Mouse (Mus musculus): ENCODE results near the gene Fam163b. TPM values are rescaled to one million over a fixed set of nuclear protein-coding genes. Genes with fewer than 3 reads are reported as not detected.

Fam163b gene
- polyA plus RNA-seq, 1 experiment from 2014 or later, result 0.76 TPM

DNA sequence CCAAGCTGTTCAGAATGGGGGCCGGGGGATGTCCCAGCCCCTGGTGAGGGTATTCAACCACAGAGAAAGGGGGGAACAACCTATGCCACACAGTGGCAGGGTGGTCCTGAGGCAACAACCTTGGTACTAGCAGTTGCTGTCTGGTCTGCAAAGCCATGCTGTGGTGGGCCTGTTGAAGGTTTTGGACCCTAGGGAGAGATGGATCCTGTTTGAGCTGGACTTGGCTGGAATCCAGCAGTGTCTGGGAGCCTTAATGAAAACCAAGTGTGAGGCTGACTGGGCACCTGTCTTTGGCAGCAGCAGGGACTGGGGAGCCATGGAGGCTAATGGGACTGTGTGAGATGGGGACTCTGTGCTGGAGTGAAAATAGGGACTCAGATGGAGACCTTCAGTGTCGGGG lies 62.6 kb downstream of the Fam163b start:
- no peaks in the 10 kb centered on the region for H3K27me3 ChIP-seq
- no peaks in the 10 kb centered on the region for H3K9me3 ChIP-seq (replicated peaks)
- H3K36me3 ChIP-seq (ENCODE audit: poor library complexity, severe bottlenecking), result no peaks in the 10 kb centered on the region
- H3K27ac ChIP-seq, result peak overlapping the region; percentile 55
- peak overlapping the region; percentile 21 for H3K4me2 ChIP-seq
- no peak overlapping the region for H3K4me3 ChIP-seq
- peak; percentile 62 for ATAC-seq
- peaks cover 28% of the 10 kb centered on the region for H3K4me1 ChIP-seq
- WGBS, result 60% methylated on average over 2 of the region's 2 CpGs
- H3K9ac ChIP-seq, result no peak overlapping the region

DNA sequence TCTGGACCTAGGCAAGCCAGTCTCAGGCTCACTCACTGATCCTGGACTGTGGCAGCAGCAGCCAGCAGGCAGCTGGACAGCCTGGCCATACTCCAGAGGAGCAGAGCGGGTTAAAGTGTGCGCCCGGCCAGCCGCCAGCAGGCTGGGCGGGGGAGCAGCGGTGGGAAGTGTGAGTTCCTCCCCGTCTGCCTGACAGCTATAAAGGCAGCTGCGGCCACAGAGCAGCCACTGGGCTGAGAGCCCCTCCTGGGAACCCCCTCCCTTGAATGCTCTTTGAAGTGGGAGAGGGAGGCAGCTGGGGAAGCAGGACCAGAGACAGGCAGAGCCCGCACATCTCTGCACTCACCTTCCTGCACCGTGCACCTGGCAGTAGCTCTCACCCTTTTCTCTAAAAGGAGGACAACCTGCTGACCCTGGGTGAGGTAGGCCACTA lies 63.1 kb downstream of the Fam163b start, which contains the start of gene Adamtsl2:
Gene Adamtsl2 (plus strand): TSS at position 228 of the 433 bp plus-strand sequence.
- Histone ChIP-seq H3K36me3 (ENCODE audit: poor library complexity, severe bottlenecking) (no peaks in the 10 kb centered on the region), H3K4me1 (peaks cover 28% of the 10 kb centered on the region), H3K27ac (peak within 1 kb of the TSS; percentile 55), H3K9me3 (replicated peaks) (no peaks in the 10 kb centered on the region), H3K4me3 (no peak within 1 kb of the TSS), H3K4me2 (peak within 1 kb of the TSS; percentile 21), H3K27me3 (no peaks in the 10 kb centered on the region), H3K9ac (no peak within 1 kb of the TSS)
- WGBS, result 3% methylated on average over 10 of the region's 10 CpGs
- peak; percentile 76 for ATAC-seq

GRCm38 (mm10) chr2:27078312-27078711 lies 64.0 kb downstream of the Fam163b start:
- Histone ChIP-seq H3K4me3 (no peak overlapping the region), H3K4me1 (peaks cover 28% of the 10 kb centered on the region), H3K27me3 (no peaks in the 10 kb centered on the region), H3K9me3 (replicated peaks) (no peaks in the 10 kb centered on the region), H3K4me2 (no peak overlapping the region), H3K27ac (no peak overlapping the region), H3K36me3 (ENCODE audit: poor library complexity, severe bottlenecking) (no peaks in the 10 kb centered on the region), H3K9ac (no peak overlapping the region)
- no peak for ATAC-seq
- WGBS, result 34% methylated on average over 2 of the region's 2 CpGs

DNA sequence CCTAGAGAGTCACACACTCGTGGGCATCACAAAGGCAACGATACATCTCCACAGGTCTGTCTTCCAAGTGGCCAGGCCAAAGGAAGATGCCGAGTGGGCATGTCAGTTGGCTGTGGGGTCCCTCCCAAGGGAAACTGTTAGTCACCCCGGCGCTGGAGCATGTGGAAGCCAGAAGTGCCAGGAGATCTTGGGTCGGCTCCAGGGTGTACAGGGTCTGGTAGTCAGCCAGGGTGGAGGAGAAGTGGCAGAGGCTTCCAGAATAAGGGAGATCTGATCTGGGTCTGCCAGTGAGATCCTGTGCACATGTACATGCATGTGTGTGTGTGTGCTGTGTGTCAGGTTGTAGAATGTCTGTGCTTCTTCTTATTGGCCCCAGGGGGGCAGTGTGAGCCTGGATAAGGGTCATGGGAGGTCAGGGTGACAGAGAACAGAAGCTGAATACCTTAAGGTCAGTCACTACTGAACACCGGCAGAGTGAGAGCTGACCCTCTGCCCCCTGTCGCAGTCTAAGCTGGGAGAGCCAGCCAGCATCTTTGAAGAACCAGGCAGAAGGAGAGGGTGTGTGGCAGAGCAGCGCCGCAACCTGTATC lies 64.5 kb downstream of the Fam163b start:
- 64% methylated on average over 10 of the region's 10 CpGs for WGBS
- no peaks in the 10 kb centered on the region for H3K9me3 ChIP-seq (replicated peaks)

GRCm38 (mm10) chr2:27075485-27075884 lies 66.8 kb downstream of the Fam163b start:
- peaks cover 35% of the 10 kb centered on the region for H3K4me1 ChIP-seq
- H3K9me3 ChIP-seq (replicated peaks), result no peaks in the 10 kb centered on the region
- H3K4me3 ChIP-seq, result no peak overlapping the region
- H3K27me3 ChIP-seq, result no peaks in the 10 kb centered on the region
- H3K27ac ChIP-seq, result no peak overlapping the region
- no peak overlapping the region for H3K9ac ChIP-seq
- no peak overlapping the region for H3K4me2 ChIP-seq
- no peak for ATAC-seq
- no peaks in the 10 kb centered on the region for H3K36me3 ChIP-seq (ENCODE audit: poor library complexity, severe bottlenecking)
- 68% methylated on average over 3 of the region's 3 CpGs for WGBS

More for the DNA sequence above, 64.5 kb downstream of the Fam163b start:
- H3K36me3 ChIP-seq (ENCODE audit: poor library complexity, severe bottlenecking), result no peaks in the 10 kb centered on the region
- H3K4me1 ChIP-seq, result peaks cover 28% of the 10 kb centered on the region
- H3K4me2 ChIP-seq, result no peak overlapping the region
- H3K27me3 ChIP-seq, result no peaks in the 10 kb centered on the region
- no peak overlapping the region for H3K4me3 ChIP-seq
- no peak for ATAC-seq
- H3K27ac ChIP-seq, result no peak overlapping the region
- H3K9ac ChIP-seq, result no peak overlapping the region

GRCm38 (mm10) chr2:27074804-27075203 lies 67.5 kb downstream of the Fam163b start:
- Histone ChIP-seq H3K36me3 (ENCODE audit: poor library complexity, severe bottlenecking) (no peaks in the 10 kb centered on the region), H3K4me1 (peaks cover 28% of the 10 kb centered on the region), H3K27me3 (no peaks in the 10 kb centered on the region), H3K27ac (no peak overlapping the region), H3K9ac (no peak overlapping the region), H3K4me3 (no peak overlapping the region), H3K9me3 (replicated peaks) (no peaks in the 10 kb centered on the region), H3K4me2 (no peak overlapping the region)
- 86% methylated on average over 4 of the region's 4 CpGs for WGBS
- no peak for ATAC-seq

DNA sequence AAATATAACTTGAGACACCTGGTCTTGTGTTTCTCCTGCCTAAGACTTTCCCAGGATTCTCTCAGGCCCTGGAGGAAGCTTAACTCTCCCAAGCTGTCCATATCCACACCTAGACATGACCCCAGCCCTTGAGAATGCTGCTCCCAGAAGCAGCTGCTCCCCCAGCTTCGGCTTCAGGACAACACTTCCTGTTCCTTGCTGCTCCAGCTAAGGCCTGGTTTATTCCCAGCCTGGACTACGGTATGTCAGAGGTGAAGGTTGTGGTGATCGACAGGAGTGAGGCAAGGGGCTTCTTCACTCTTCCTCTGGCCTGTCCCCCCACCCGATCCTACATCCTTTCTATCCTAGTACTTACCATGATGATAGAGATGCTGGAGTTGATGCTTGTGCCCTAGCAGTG lies 68.9 kb downstream of the Fam163b start:
- Histone ChIP-seq H3K4me3 (no peak overlapping the region), H3K27ac (no peak overlapping the region), H3K9ac (no peak overlapping the region), H3K4me1 (peaks cover 14% of the 10 kb centered on the region), H3K9me3 (replicated peaks) (no peaks in the 10 kb centered on the region), H3K27me3 (no peaks in the 10 kb centered on the region), H3K36me3 (ENCODE audit: poor library complexity, severe bottlenecking) (no peaks in the 10 kb centered on the region), H3K4me2 (no peak overlapping the region)
- no peak for ATAC-seq
- 81% methylated on average over 4 of the region's 4 CpGs for WGBS

- no peaks in the 10 kb centered on the region for H3K27me3 ChIP-seq
- no peaks in the 10 kb centered on the region for H3K36me3 ChIP-seq (ENCODE audit: poor library complexity, severe bottlenecking)
- H3K9ac ChIP-seq, result no peak within 1 kb of the TSS
- H3K9me3 ChIP-seq (replicated peaks), result no peaks in the 10 kb centered on the region
- no peak within 1 kb of the TSS for H3K27ac ChIP-seq
- H3K4me3 ChIP-seq, result no peak within 1 kb of the TSS
- 71% methylated on average over 2 of the region's 2 CpGs for WGBS
- no peak within 1 kb of the TSS for H3K4me2 ChIP-seq
- no peak for ATAC-seq
- peaks cover 6% of the 10 kb centered on the region for H3K4me1 ChIP-seq
These were observed 70.3 kb downstream of the Fam163b start, which contains the start of gene Mymk for GRCm38 (mm10) chr2:27071978-27072377. TSS of gene Mymk (minus strand) at chr2:27072179.

DNA sequence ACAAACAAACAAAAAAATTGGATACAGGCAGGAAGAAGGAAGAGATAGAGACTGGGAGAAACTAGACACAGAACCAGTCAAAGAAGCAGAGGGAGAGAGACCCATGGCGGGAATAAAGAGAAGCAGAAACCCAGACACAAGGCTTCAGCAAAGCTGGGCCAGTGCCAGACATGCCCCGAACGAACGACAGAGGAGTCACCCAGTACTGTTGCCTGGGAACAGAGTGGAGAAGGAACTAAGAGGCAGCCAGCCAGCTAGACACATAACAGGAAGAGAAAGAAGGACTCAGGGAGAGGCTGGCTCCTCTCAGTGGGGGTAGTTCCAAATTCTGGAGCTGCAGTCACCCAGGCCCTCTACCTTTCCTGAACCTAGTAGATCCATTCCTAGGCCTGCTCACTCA lies 71.2 kb downstream of the Fam163b start:
- H3K4me1 ChIP-seq, result peaks cover 6% of the 10 kb centered on the region
- no peaks in the 10 kb centered on the region for H3K27me3 ChIP-seq
- no peak overlapping the region for H3K4me2 ChIP-seq
- H3K36me3 ChIP-seq (ENCODE audit: poor library complexity, severe bottlenecking), result no peaks in the 10 kb centered on the region
- H3K9me3 ChIP-seq (replicated peaks), result no peaks in the 10 kb centered on the region
- no peak overlapping the region for H3K9ac ChIP-seq
- H3K27ac ChIP-seq, result no peak overlapping the region
- no peak overlapping the region for H3K4me3 ChIP-seq
- WGBS, result 25% methylated on average over 4 of the region's 4 CpGs
- no peak for ATAC-seq

GRCm38 (mm10) chr2:27070247-27070813 lies 72.0 kb downstream of the Fam163b start:
- Histone ChIP-seq H3K9me3 (replicated peaks) (no peaks in the 10 kb centered on the region), H3K36me3 (ENCODE audit: poor library complexity, severe bottlenecking) (no peaks in the 10 kb centered on the region), H3K4me2 (no peak overlapping the region), H3K27me3 (no peaks in the 10 kb centered on the region), H3K4me1 (peaks cover 6% of the 10 kb centered on the region), H3K9ac (no peak overlapping the region), H3K4me3 (no peak overlapping the region), H3K27ac (no peak overlapping the region)
- no peak for ATAC-seq
- 82% methylated on average over 2 of the region's 2 CpGs for WGBS

- Histone ChIP-seq H3K4me1 (peaks cover 6% of the 10 kb centered on the region), H3K4me2 (no peak overlapping the region), H3K27ac (no peak overlapping the region), H3K9me3 (replicated peaks) (no peaks in the 10 kb centered on the region), H3K36me3 (ENCODE audit: poor library complexity, severe bottlenecking) (no peaks in the 10 kb centered on the region), H3K27me3 (no peaks in the 10 kb centered on the region), H3K9ac (no peak overlapping the region), H3K4me3 (no peak overlapping the region)
- ATAC-seq, result no peak
- WGBS, result 63% methylated on average over 3 of the region's 3 CpGs
These were observed 72.6 kb downstream of the Fam163b start for GRCm38 (mm10) chr2:27069646-27070045.

GRCm38 (mm10) chr2:27067996-27068395 lies 74.3 kb downstream of the Fam163b start:
- Histone ChIP-seq H3K27ac (no peak overlapping the region), H3K4me1 (peaks cover 6% of the 10 kb centered on the region), H3K9ac (no peak overlapping the region), H3K4me2 (no peak overlapping the region), H3K4me3 (no peak overlapping the region), H3K27me3 (no peaks in the 10 kb centered on the region), H3K36me3 (ENCODE audit: poor library complexity, severe bottlenecking) (no peaks in the 10 kb centered on the region), H3K9me3 (replicated peaks) (no peaks in the 10 kb centered on the region)
- ATAC-seq, result no peak
- 56% methylated on average over 2 of the region's 2 CpGs for WGBS

GRCm38 (mm10) chr2:27067124-27067523 lies 75.2 kb downstream of the Fam163b start:
- H3K4me1 ChIP-seq, result peaks cover 6% of the 10 kb centered on the region
- ATAC-seq, result no peak
- H3K9ac ChIP-seq, result no peak overlapping the region
- H3K4me3 ChIP-seq, result no peak overlapping the region
- no peaks in the 10 kb centered on the region for H3K36me3 ChIP-seq (ENCODE audit: poor library complexity, severe bottlenecking)
- WGBS, result 91% methylated on average over 2 of the region's 2 CpGs
- H3K9me3 ChIP-seq (replicated peaks), result no peaks in the 10 kb centered on the region
- H3K27me3 ChIP-seq, result no peaks in the 10 kb centered on the region
- no peak overlapping the region for H3K27ac ChIP-seq
- no peak overlapping the region for H3K4me2 ChIP-seq

All from forebrain, embryonic 13.5 days (tissue).